Mouse (Mus musculus): ENCODE data around the gene Mccc2. TPM values are rescaled to one million over a fixed set of nuclear protein-coding genes. Genes with fewer than 3 reads are reported as not detected.

The Mccc2 gene
- polyA plus RNA-seq, 1 experiment, result not detected

GRCm38 (mm10) chr13:99999078-99999477 lies 16.4 kb downstream of the Mccc2 start:
- TF ChIP-seq CTCF (IDR thresholded peaks at IDR 0.05; ENCODE audit: insufficient read depth, low read depth, low read length), result no peak
- no peak overlapping the region for H3K27ac ChIP-seq (ENCODE audit: insufficient read depth, low read depth, low read length)
- no peak overlapping the region for H3K4me3 ChIP-seq (ENCODE audit: insufficient read depth, low read depth, low read length)
- 77% methylated on average over 3 of the region's 3 CpGs for WGBS
- H3K4me1 ChIP-seq (ENCODE audit: control insufficient read depth, insufficient read depth, low read length), result peaks cover 6% of the 10 kb centered on the region; the same call in 1 of the 2 replicates

GRCm38 (mm10) chr13:99998099-99998498 lies 17.3 kb downstream of the Mccc2 start:
- TF ChIP-seq CTCF (IDR thresholded peaks at IDR 0.05; ENCODE audit: insufficient read depth, low read depth, low read length) (no peak), POLR2A (IDR thresholded peaks at IDR 0.05; ENCODE audit: insufficient read depth, low read depth, low read length) (no peak)
- H3K4me1 ChIP-seq (ENCODE audit: control insufficient read depth, insufficient read depth, low read length), result peaks cover 6% of the 10 kb centered on the region; the same call in 1 of the 2 replicates
- H3K4me3 ChIP-seq (ENCODE audit: insufficient read depth, low read depth, low read length), result no peak overlapping the region
- no peak overlapping the region for H3K27ac ChIP-seq (ENCODE audit: insufficient read depth, low read depth, low read length)
- 93% methylated on average over 3 of the region's 3 CpGs for WGBS

- no peak for TF ChIP-seq POLR2A (IDR thresholded peaks at IDR 0.05; ENCODE audit: insufficient read depth, low read depth, low read length)
- TF ChIP-seq CTCF (IDR thresholded peaks at IDR 0.05; ENCODE audit: insufficient read depth, low read depth, low read length), result no peak
- Histone ChIP-seq H3K4me1 (ENCODE audit: control insufficient read depth, insufficient read depth, low read length) (no peaks in the 10 kb centered on the region), H3K27ac (ENCODE audit: insufficient read depth, low read depth, low read length) (no peak overlapping the region), H3K4me3 (ENCODE audit: insufficient read depth, low read depth, low read length) (no peak overlapping the region)
- WGBS, result 86% methylated on average over 4 of the region's 4 CpGs
These were observed 25.8 kb downstream of the Mccc2 start for GRCm38 (mm10) chr13:99989592-99989991.

- 87% methylated on average over 1 of the region's 1 CpGs for WGBS
- H3K4me1 ChIP-seq (ENCODE audit: control insufficient read depth, insufficient read depth, low read length), result no peaks in the 10 kb centered on the region
These were observed 32.1 kb downstream of the Mccc2 start for GRCm38 (mm10) chr13:99983320-99983719.

GRCm38 (mm10) chr13:99979406-99979805 lies 36.0 kb downstream of the Mccc2 start:
- H3K4me3 ChIP-seq (ENCODE audit: insufficient read depth, low read depth, low read length), result no peak overlapping the region
- H3K4me1 ChIP-seq (ENCODE audit: control insufficient read depth, insufficient read depth, low read length), result no peaks in the 10 kb centered on the region
- TF ChIP-seq POLR2A (IDR thresholded peaks at IDR 0.05; ENCODE audit: insufficient read depth, low read depth, low read length), result no peak
- no peak for TF ChIP-seq CTCF (IDR thresholded peaks at IDR 0.05; ENCODE audit: insufficient read depth, low read depth, low read length)
- no peak overlapping the region for H3K27ac ChIP-seq (ENCODE audit: insufficient read depth, low read depth, low read length)
- 48% methylated on average over 2 of the region's 2 CpGs for WGBS

More at GRCm38 (mm10) chr13:99983320-99983719, 32.1 kb downstream of the Mccc2 start:
- Histone ChIP-seq H3K27ac (ENCODE audit: insufficient read depth, low read depth, low read length) (no peak overlapping the region), H3K4me3 (ENCODE audit: insufficient read depth, low read depth, low read length) (no peak overlapping the region)
- no peak for TF ChIP-seq CTCF (IDR thresholded peaks at IDR 0.05; ENCODE audit: insufficient read depth, low read depth, low read length)
- TF ChIP-seq POLR2A (IDR thresholded peaks at IDR 0.05; ENCODE audit: insufficient read depth, low read depth, low read length), result no peak

GRCm38 (mm10) chr13:99970089-99970488 lies 45.4 kb downstream of the Mccc2 start:
- 93% methylated on average over 5 of the region's 5 CpGs for WGBS
- Histone ChIP-seq H3K4me1 (ENCODE audit: control insufficient read depth, insufficient read depth, low read length) (peaks cover 9% of the 10 kb centered on the region; the same call in 1 of the 2 replicates), H3K27ac (ENCODE audit: insufficient read depth, low read depth, low read length) (no peak overlapping the region), H3K4me3 (ENCODE audit: insufficient read depth, low read depth, low read length) (no peak overlapping the region)
- TF ChIP-seq CTCF (IDR thresholded peaks at IDR 0.05; ENCODE audit: insufficient read depth, low read depth, low read length), result no peak

- 60% methylated on average over 11 of the region's 11 CpGs for WGBS
- Histone ChIP-seq H3K27ac (ENCODE audit: insufficient read depth, low read depth, low read length) (no peak overlapping the region), H3K4me3 (ENCODE audit: insufficient read depth, low read depth, low read length) (no peak overlapping the region), H3K4me1 (ENCODE audit: control insufficient read depth, insufficient read depth, low read length) (peaks cover 6% of the 10 kb centered on the region; the same call in 1 of the 2 replicates)
- TF ChIP-seq POLR2A (IDR thresholded peaks at IDR 0.05; ENCODE audit: insufficient read depth, low read depth, low read length) (no peak), CTCF (IDR thresholded peaks at IDR 0.05; ENCODE audit: insufficient read depth, low read depth, low read length) (no peak)
These were observed 48.3 kb downstream of the Mccc2 start for GRCm38 (mm10) chr13:99967013-99967678.

- TF ChIP-seq CTCF (IDR thresholded peaks at IDR 0.05; ENCODE audit: insufficient read depth, low read depth, low read length), result no peak
- TF ChIP-seq POLR2A (IDR thresholded peaks at IDR 0.05; ENCODE audit: insufficient read depth, low read depth, low read length), result no peak
- 60% methylated on average over 6 of the region's 6 CpGs for WGBS
- H3K27ac ChIP-seq (ENCODE audit: insufficient read depth, low read depth, low read length), result no peak overlapping the region
These were observed 51.6 kb downstream of the Mccc2 start for GRCm38 (mm10) chr13:99963814-99964213.

GRCm38 (mm10) chr13:99961661-99962060 lies 53.8 kb downstream of the Mccc2 start:
- WGBS, result 93% methylated on average over 4 of the region's 4 CpGs
- no peak for TF ChIP-seq CTCF (IDR thresholded peaks at IDR 0.05; ENCODE audit: insufficient read depth, low read depth, low read length)
- no peak for TF ChIP-seq POLR2A (IDR thresholded peaks at IDR 0.05; ENCODE audit: insufficient read depth, low read depth, low read length)
- no peak overlapping the region for H3K27ac ChIP-seq (ENCODE audit: insufficient read depth, low read depth, low read length)

More at GRCm38 (mm10) chr13:99963814-99964213, 51.6 kb downstream of the Mccc2 start:
- Histone ChIP-seq H3K4me1 (ENCODE audit: control insufficient read depth, insufficient read depth, low read length) (0 out of 2 replicates have a peak, but pooled peaks cover 4% of the 10 kb centered on the region), H3K4me3 (ENCODE audit: insufficient read depth, low read depth, low read length) (no peak overlapping the region)

More at GRCm38 (mm10) chr13:99961661-99962060, 53.8 kb downstream of the Mccc2 start:
- no peak overlapping the region for H3K4me3 ChIP-seq (ENCODE audit: insufficient read depth, low read depth, low read length)
- no peaks in the 10 kb centered on the region for H3K4me1 ChIP-seq (ENCODE audit: control insufficient read depth, insufficient read depth, low read length)
